Mouse (Mus musculus): Measurements from ENCODE around the gene Rarb. TPM values are rescaled to one million over a fixed set of nuclear protein-coding genes. Genes with fewer than 3 reads are reported as not detected.

The Rarb gene
- total and polyA plus RNA-seq, 3 experiments: 0.04 TPM; not detected in 2

DNA sequence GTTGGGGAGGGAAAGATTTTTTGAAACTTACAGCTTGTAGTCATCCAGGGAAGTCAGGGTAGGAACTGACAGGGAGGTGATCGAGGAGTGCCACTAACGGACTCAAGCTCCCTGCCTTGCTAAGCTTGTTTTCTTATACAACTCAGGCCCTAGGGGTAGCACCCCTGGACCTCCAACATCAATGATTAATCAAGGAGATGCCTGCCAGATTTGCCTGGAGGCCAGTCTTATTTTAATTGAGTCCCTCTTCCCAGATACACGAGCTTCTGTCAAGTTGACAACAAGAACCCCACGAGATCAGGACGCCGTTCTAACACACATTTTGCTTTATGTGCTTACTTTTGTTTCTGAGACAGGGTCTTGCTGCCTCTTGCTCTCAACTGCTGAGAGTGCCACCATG lies 338.3 kb downstream of the Rarb start:
- Histone ChIP-seq H3K4me1 (ENCODE audit: control insufficient read depth in 1 of 2, insufficient read depth in 2 of 2) (peaks cover 5 to 9% of the 10 kb centered on the region in 2 experiments; a peak in 3 of 4 replicates), H3K27ac (ENCODE audit: insufficient read depth, low read depth) (no peak overlapping the region), H3K9ac (ENCODE audit: insufficient read depth, low read depth) (no peak overlapping the region), H3K79me2 (replicated peaks; ENCODE audit: control insufficient read depth, extremely low read depth, insufficient read depth, poor library complexity, severe bottlenecking) (no peaks in the 10 kb centered on the region), H3K36me3 (replicated peaks in 1 of 2; ENCODE audit: control insufficient read depth in 1 of 2, insufficient read depth in 1 of 2, low read length in 1 of 2) (no peaks in the 10 kb centered on the region), H3K9me3 (replicated peaks; ENCODE audit: low read length) (no peaks in the 10 kb centered on the region), H3K4me2 (ENCODE audit: insufficient read depth, low read depth, poor library complexity, severe bottlenecking) (no peak overlapping the region), H3K27me3 (replicated peaks) (no peaks in the 10 kb centered on the region), H3K4me3 (replicated peaks in 1 of 3; ENCODE audit: low read depth in 2 of 3, low read length in 2 of 3, poor library complexity in 1 of 3) (no peak overlapping the region)
- no peak for TF ChIP-seq SIN3A (IDR thresholded peaks at IDR 0.05; ENCODE audit: low read length)
- TF ChIP-seq BHLHE40 (IDR thresholded peaks at IDR 0.05; ENCODE audit: low read depth, low read length): no peak
- TF ChIP-seq CTCF (conservative IDR thresholded peaks at IDR 0.05 in 1 of 2, IDR thresholded peaks at IDR 0.05 in 1 of 2; ENCODE audit: low read depth in 2 of 2, low read length in 2 of 2): no peak
- no peak for TF ChIP-seq ZNF384 (IDR thresholded peaks at IDR 0.05; ENCODE audit: low read depth, low read length)
- no peak for TF ChIP-seq POLR2AphosphoS2 (IDR thresholded peaks at IDR 0.05; ENCODE audit: low read depth, low read length)
- TF ChIP-seq ZC3H11A (IDR thresholded peaks at IDR 0.05; ENCODE audit: low read depth, low read length): no peak
- no peak for TF ChIP-seq TBP (conservative IDR thresholded peaks at IDR 0.05; ENCODE audit: low read depth, low read length)
- no peak for TF ChIP-seq SMC3 (IDR thresholded peaks at IDR 0.05; ENCODE audit: low read depth, low read length)
- no peak for TF ChIP-seq MAX (IDR thresholded peaks at IDR 0.05; ENCODE audit: low read length)
- no peak for TF ChIP-seq POLR2A (IDR thresholded peaks at IDR 0.05; ENCODE audit: low read depth, low read length)
- TF ChIP-seq IRF4 (IDR thresholded peaks at IDR 0.05; ENCODE audit: low read depth, low read length): no peak
- TF ChIP-seq E2F4 (IDR thresholded peaks at IDR 0.05; ENCODE audit: insufficient replicate concordance, low read depth, low read length): no peak
- no peak for TF ChIP-seq PAX5 (IDR thresholded peaks at IDR 0.05; ENCODE audit: low read length)
- no peak for TF ChIP-seq HCFC1 (IDR thresholded peaks at IDR 0.05; ENCODE audit: low read depth, low read length)
- in situ Hi-C loops (cut with MboI; ENCODE audit: low pct_ligation_motif_present, low pct_unique_long_range_greater_than_20kb, low sequenced_read_pairs): no loop called here
- no peak for DNase-seq (ENCODE audit: extremely low read depth)
- dilution Hi-C loops (cut with MboI; ENCODE audit: extremely low pct_ligation_motif_present, extremely low pct_unique_long_range_greater_than_20kb, low sequenced_read_pairs): no loop called here

DNA sequence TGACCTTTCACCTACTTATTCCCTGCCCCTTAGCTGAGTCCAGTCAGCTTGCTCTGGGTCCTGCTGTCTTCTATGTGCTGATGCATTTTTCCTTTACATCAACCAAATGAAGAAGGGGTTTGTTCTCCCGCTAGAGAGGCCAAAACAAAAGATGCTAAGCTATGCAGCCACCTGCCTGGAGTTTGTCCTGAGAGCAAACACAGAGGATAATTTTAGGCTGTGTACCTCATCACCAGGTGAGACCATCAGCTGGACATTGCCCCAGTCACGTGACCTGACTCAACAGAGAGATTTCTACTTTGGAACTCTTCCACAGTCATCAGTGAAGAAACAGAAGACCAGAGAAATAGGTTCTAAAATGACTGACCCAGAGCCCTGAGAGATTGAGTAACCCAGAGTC lies 339.4 kb downstream of the Rarb start:
- TF ChIP-seq MAFK (IDR thresholded peaks at IDR 0.05; ENCODE audit: insufficient replicate concordance, low read length) (no peak), UBTF (IDR thresholded peaks at IDR 0.05; ENCODE audit: low read depth, low read length) (no peak), ZMIZ1 (IDR thresholded peaks at IDR 0.05; ENCODE audit: low read depth, low read length) (no peak), ZNF384 (IDR thresholded peaks at IDR 0.05; ENCODE audit: low read depth, low read length) (no peak), EP300 (IDR thresholded peaks at IDR 0.05; ENCODE audit: low read length) (no peak), USF2 (conservative IDR thresholded peaks at IDR 0.05; ENCODE audit: low read depth, low read length) (0 out of 2 replicates have a peak, but pooled peaks have one; percentile 12), JUN (IDR thresholded peaks at IDR 0.05; ENCODE audit: insufficient read depth, low read depth, low read length) (no peak), USF1 (IDR thresholded peaks at IDR 0.05; ENCODE audit: low read depth, low read length) (0 out of 2 replicates have a peak, but pooled peaks have one; percentile 8), RAD21 (IDR thresholded peaks at IDR 0.05; ENCODE audit: low read depth, low read length) (no peak), NRF1 (IDR thresholded peaks at IDR 0.05; ENCODE audit: low read depth, low read length) (no peak)
- Histone ChIP-seq H3K4me1 (ENCODE audit: control insufficient read depth in 1 of 2, insufficient read depth in 2 of 2) (peaks cover 5 to 9% of the 10 kb centered on the region in 2 experiments; a peak in 3 of 4 replicates), H3K79me2 (replicated peaks; ENCODE audit: control insufficient read depth, extremely low read depth, insufficient read depth, poor library complexity, severe bottlenecking) (no peaks in the 10 kb centered on the region), H3K4me3 (replicated peaks in 1 of 3; ENCODE audit: low read depth in 2 of 3, low read length in 2 of 3, poor library complexity in 1 of 3) (no peak overlapping the region), H3K36me3 (replicated peaks in 1 of 2; ENCODE audit: control insufficient read depth in 1 of 2, insufficient read depth in 1 of 2, low read length in 1 of 2) (no peaks in the 10 kb centered on the region), H3K27me3 (replicated peaks) (no peaks in the 10 kb centered on the region), H3K9me3 (replicated peaks; ENCODE audit: low read length) (no peaks in the 10 kb centered on the region), H3K9ac (ENCODE audit: insufficient read depth, low read depth) (no peak overlapping the region), H3K27ac (ENCODE audit: insufficient read depth, low read depth) (no peak overlapping the region), H3K4me2 (ENCODE audit: insufficient read depth, low read depth, poor library complexity, severe bottlenecking) (no peak overlapping the region)
- dilution Hi-C loops (cut with MboI; ENCODE audit: extremely low pct_ligation_motif_present, extremely low pct_unique_long_range_greater_than_20kb, low sequenced_read_pairs) (no loop called here), in situ Hi-C loops (cut with MboI; ENCODE audit: low pct_ligation_motif_present, low pct_unique_long_range_greater_than_20kb, low sequenced_read_pairs) (no loop called here)
- no peak for DNase-seq (ENCODE audit: extremely low read depth)

Data from CH12.LX (cell line).